ENCODE assay signal across 7 mouse cellular contexts in genomic region chr4:44755553-44756133, GRCm38 (mm10). TPM values are rescaled to one million over a fixed set of nuclear protein-coding genes. Genes with fewer than 3 reads are reported as not detected.
DNase-seq lines count a peak whose midpoint lies in the region; ATAC-seq and TF ChIP-seq lines count a peak whose summit lies in the region.

Gene Zcchc7 (plus strand): TSS chr4:44755877.

- no peaks in the 10 kb centered on the region for H3K36me3 ChIP-seq in embryonic facial prominence, embryonic 14.5 days (ENCODE audit: control insufficient read depth, insufficient read depth, low read length)
- no peaks in the 10 kb centered on the region for H3K36me3 ChIP-seq in heart, postnatal 0 days (replicated peaks; ENCODE audit: control insufficient read depth, insufficient read depth, low read length)
- H3K36me3 ChIP-seq in limb, embryonic 11.5 days (ENCODE audit: control insufficient read depth, insufficient read depth, low read length), result no peaks in the 10 kb centered on the region

- peak within 1 kb of the TSS; percentile 57 for H3K4me2 ChIP-seq in embryonic facial prominence, embryonic 14.5 days (ENCODE audit: low read depth, low read length)
- peak within 1 kb of the TSS; percentile 78 for H3K4me2 ChIP-seq in heart, postnatal 0 days (ENCODE audit: low read depth, low read length)
- peak within 1 kb of the TSS; percentile 80 for H3K4me2 ChIP-seq in limb, embryonic 11.5 days (ENCODE audit: low read depth, severe bottlenecking)

- 4% methylated on average over 15 of the region's 15 CpGs for WGBS in embryonic facial prominence, embryonic 14.5 days
- WGBS in heart, postnatal 0 days, result 4% methylated on average over 15 of the region's 15 CpGs
- WGBS in limb, embryonic 11.5 days, result 4% methylated on average over 15 of the region's 15 CpGs

- peak within 1 kb of the TSS; percentile 90 for H3K27ac ChIP-seq in embryonic facial prominence, embryonic 14.5 days (replicated peaks; ENCODE audit: low read depth, low read length)
- H3K27ac ChIP-seq in heart, postnatal 0 days (ENCODE audit: low read depth), result peak within 1 kb of the TSS; percentile 88
- peak within 1 kb of the TSS; percentile 72 for H3K27ac ChIP-seq in limb, embryonic 11.5 days (replicated peaks; ENCODE audit: low read depth, low read length)

- H3K27me3 ChIP-seq in embryonic facial prominence, embryonic 14.5 days (replicated peaks; ENCODE audit: control insufficient read depth, insufficient read depth, low read length), result no peaks in the 10 kb centered on the region
- H3K27me3 ChIP-seq in heart, postnatal 0 days (ENCODE audit: control insufficient read depth, insufficient read depth, low read length), result no peaks in the 10 kb centered on the region
- no peaks in the 10 kb centered on the region for H3K27me3 ChIP-seq in limb, embryonic 11.5 days (ENCODE audit: control insufficient read depth, insufficient read depth, low read length)

- no peak for TF ChIP-seq CTCF in heart, postnatal 0 days (IDR thresholded peaks at IDR 0.05; ENCODE audit: low read depth)

- DNase-seq in thymus, postnatal 0 days (ENCODE audit: low spot score), result no peak
- DNase-seq in thymus, postnatal 14 days, result no peak
- no peak for DNase-seq in embryonic facial prominence, embryonic 14.5 days (ENCODE audit: low spot score)
- DNase-seq in heart, postnatal 0 days (ENCODE audit: low spot score), result no peak
- no peak for DNase-seq in limb, embryonic 11.5 days (ENCODE audit: low spot score)
- DNase-seq in B cell, adult 2 months, result no peak

- no peaks in the 10 kb centered on the region for H3K9me3 ChIP-seq in embryonic facial prominence, embryonic 14.5 days (ENCODE audit: control insufficient read depth, low read length)
- H3K9me3 ChIP-seq in heart, postnatal 0 days (replicated peaks; ENCODE audit: control insufficient read depth, low read length), result no peaks in the 10 kb centered on the region
- H3K9me3 ChIP-seq in limb, embryonic 11.5 days (ENCODE audit: control insufficient read depth, low read length), result no peaks in the 10 kb centered on the region

- no peaks in the 10 kb centered on the region for H3K4me1 ChIP-seq in embryonic facial prominence, embryonic 14.5 days (ENCODE audit: control insufficient read depth, insufficient read depth, low read length)
- no peaks in the 10 kb centered on the region for H3K4me1 ChIP-seq in heart, postnatal 0 days (ENCODE audit: control insufficient read depth, insufficient read depth)
- H3K4me1 ChIP-seq in limb, embryonic 11.5 days (ENCODE audit: control insufficient read depth, insufficient read depth, low read length), result no peaks in the 10 kb centered on the region

- ATAC-seq in embryonic facial prominence, embryonic 14.5 days (ENCODE audit: low read depth), result peak; percentile 42
- 0 out of 2 replicates have a peak, but pooled peaks have one; percentile 21 for ATAC-seq in heart, postnatal 0 days (ENCODE audit: insufficient read depth, low read depth)
- ATAC-seq in limb, embryonic 11.5 days (ENCODE audit: insufficient number of reproducible peaks, low FRiP score, low TSS enrichment, low read depth), result peak; percentile 23; the same call in 1 of the 2 replicates
- peak; percentile 4; the same call in 1 of the 2 replicates for ATAC-seq in neutrophil, adult 5-6 weeks (ENCODE audit: extremely low read depth, insufficient number of reproducible peaks, low FRiP score, poor library complexity, severe bottlenecking)

- peak within 1 kb of the TSS; percentile 93 for H3K4me3 ChIP-seq in embryonic facial prominence, embryonic 14.5 days (ENCODE audit: low read depth, low read length)
- peak within 1 kb of the TSS; percentile 87 for H3K4me3 ChIP-seq in heart, postnatal 0 days (ENCODE audit: low read depth, low read length)
- H3K4me3 ChIP-seq in limb, embryonic 11.5 days (ENCODE audit: low read depth, low read length), result peak within 1 kb of the TSS; percentile 93

- H3K9ac ChIP-seq in embryonic facial prominence, embryonic 14.5 days (ENCODE audit: low read depth, low read length), result peak within 1 kb of the TSS; percentile 92
- peak within 1 kb of the TSS; percentile 89 for H3K9ac ChIP-seq in heart, postnatal 0 days (replicated peaks; ENCODE audit: low read depth, low read length)
- H3K9ac ChIP-seq in limb, embryonic 11.5 days (ENCODE audit: low read length), result peak within 1 kb of the TSS; percentile 85

- TF ChIP-seq EP300 in heart, postnatal 0 days (IDR thresholded peaks at IDR 0.05; ENCODE audit: low read depth), result no peak

RNA-seq across cellular contexts. Expression of gene Zcchc7, which starts in this region (rescaled TPM):
- 49.7 and 65.8 TPM in 2 replicates for polyA plus RNA-seq in thymus, postnatal 0 days (2015; fragmentation: Nextera tagmentation; extraction: Ambion mirVana)
- 29.8 and 37.9 TPM in 2 replicates for polyA plus RNA-seq in embryonic facial prominence, embryonic 14.5 days (2014; fragmentation: Nextera tagmentation; extraction: Ambion mirVana)
- 7.3 and 14.1 TPM in 2 replicates for total RNA-seq in heart, postnatal 0 days (2014; rRNA removed; ENCODE audit: low replicate concordance)
- polyA plus RNA-seq in heart, postnatal 0 days (2015; fragmentation: Nextera tagmentation; extraction: Ambion mirVana), result 21.4 and 22.4 TPM in 2 replicates
- polyA plus RNA-seq in limb, embryonic 11.5 days (2014; fragmentation: Nextera tagmentation; extraction: Ambion mirVana), result 22.3 and 22.9 TPM in 2 replicates
- total RNA-seq in neutrophil, adult 5-6 weeks (2017), result 224 and 249 TPM in 2 replicates

Comparison
In these comparisons a context has a peak if more than half of its experiments do, and no peak if none do; other contexts are left out.
1. RNA of gene Zcchc7 (total RNA-seq): 224 to 249 TPM in neutrophil, adult 5-6 weeks; 7.3 to 14.1 TPM in heart, postnatal 0 days; every median in the first group is over 10 times any median in the second.
2. Peak in every context shown above with its lines, with median percentiles within 50 percentile points of each other: ATAC-seq, H3K27ac ChIP-seq, H3K4me2 ChIP-seq, H3K4me3 ChIP-seq and H3K9ac ChIP-seq.